Mouse (Mus musculus) small intestine, adult 2 months (tissue): Measurements from ENCODE around the gene Zfp94. TPM values are rescaled to one million over a fixed set of nuclear protein-coding genes. Genes with fewer than 3 reads are reported as not detected.

ENCODE experiments used
- H3K27ac ChIP-seq: fragments of 200-500 bp; 2 replicates; pipeline ENCODE4 v1.5.1; 2012; ENCODE audit warnings: low read depth, low read length, control low read depth, inconsistent platforms; ENCODE audit not compliant: insufficient read depth
- H3K27me3 ChIP-seq: fragments of 200-500 bp; 2 replicates; pipeline ENCODE4 v1.6.1; 2012; ENCODE audit warnings: mild to moderate bottlenecking, moderate library complexity, low read length, inconsistent platforms; ENCODE audit not compliant: control insufficient read depth, insufficient read depth
- H3K36me3 ChIP-seq: fragments of 200-500 bp; 2 replicates; pipeline ENCODE4 v1.6.1; 2012; ENCODE audit warnings: mild to moderate bottlenecking, low read length, control low read depth, inconsistent platforms; ENCODE audit not compliant: control insufficient read depth, insufficient read depth
- H3K4me1 ChIP-seq: fragments of 200-500 bp; 2 replicates; pipeline ENCODE4 v1.6.1; 2012; ENCODE audit warnings: low read length, inconsistent platforms, mixed read lengths; ENCODE audit not compliant: control insufficient read depth, insufficient read depth, insufficient read length
- H3K4me3 ChIP-seq: fragments of 200-500 bp; 2 replicates; pipeline ENCODE4 v1.5.1; 2012; ENCODE audit warnings: low read depth, mild to moderate bottlenecking, control low read depth, inconsistent platforms, low read length, moderate library complexity
- CTCF ChIP-seq: fragments of 200-500 bp; IDR thresholded peaks from 2 replicates; pipeline ENCODE4 v1.5.1; 2012; ENCODE audit warnings: low read depth, mild to moderate bottlenecking, control low read depth, inconsistent platforms, low read length, moderate library complexity, mixed read lengths; ENCODE audit not compliant: insufficient replicate concordance, insufficient read length; ENCODE audit errors: extremely low read depth
- POLR2A ChIP-seq: fragments of 200-500 bp; IDR thresholded peaks from 2 replicates; pipeline ENCODE4 v1.6.1; 2012; ENCODE audit warnings: low read depth, mild to moderate bottlenecking, control low read depth, inconsistent platforms, low read length, moderate library complexity
- WGBS: fragments of 180-500 bp; shearing (Covaris S2); methylation state at CpG from one replicate; pipeline ENCODE4 v1.1.7; 2018; 5-methylcytosine and 5-hydroxymethylcytosine counted together
- polyA plus RNA-seq: library from polyadenylated mRNA; depleted of rRNA; stranded (reverse); fragments of >200 nt; gene quantifications from 2 replicates; pipeline ENCODE4 v1.2.3, GENCODE M21; 2012

The Zfp94 gene
- polyA plus RNA-seq, 1 experiment: 1.5 TPM

- Histone ChIP-seq H3K36me3 (no peaks in the 10 kb centered on the region), H3K27me3 (0 out of 2 replicates have a peak, but pooled peaks cover 6% of the 10 kb centered on the region), H3K4me1 (peaks cover 7% of the 10 kb centered on the region; the same call in 1 of the 2 replicates), H3K4me3 (no peak overlapping the region), H3K27ac (no peak overlapping the region)
- TF ChIP-seq CTCF (no peak), POLR2A (no peak)
- 28% methylated on average over 6 of the region's 6 CpGs for WGBS
Measured at GRCm38 (mm10) chr7:24318942-24319341, 2.5 kb upstream of the Zfp94 start.

DNA sequence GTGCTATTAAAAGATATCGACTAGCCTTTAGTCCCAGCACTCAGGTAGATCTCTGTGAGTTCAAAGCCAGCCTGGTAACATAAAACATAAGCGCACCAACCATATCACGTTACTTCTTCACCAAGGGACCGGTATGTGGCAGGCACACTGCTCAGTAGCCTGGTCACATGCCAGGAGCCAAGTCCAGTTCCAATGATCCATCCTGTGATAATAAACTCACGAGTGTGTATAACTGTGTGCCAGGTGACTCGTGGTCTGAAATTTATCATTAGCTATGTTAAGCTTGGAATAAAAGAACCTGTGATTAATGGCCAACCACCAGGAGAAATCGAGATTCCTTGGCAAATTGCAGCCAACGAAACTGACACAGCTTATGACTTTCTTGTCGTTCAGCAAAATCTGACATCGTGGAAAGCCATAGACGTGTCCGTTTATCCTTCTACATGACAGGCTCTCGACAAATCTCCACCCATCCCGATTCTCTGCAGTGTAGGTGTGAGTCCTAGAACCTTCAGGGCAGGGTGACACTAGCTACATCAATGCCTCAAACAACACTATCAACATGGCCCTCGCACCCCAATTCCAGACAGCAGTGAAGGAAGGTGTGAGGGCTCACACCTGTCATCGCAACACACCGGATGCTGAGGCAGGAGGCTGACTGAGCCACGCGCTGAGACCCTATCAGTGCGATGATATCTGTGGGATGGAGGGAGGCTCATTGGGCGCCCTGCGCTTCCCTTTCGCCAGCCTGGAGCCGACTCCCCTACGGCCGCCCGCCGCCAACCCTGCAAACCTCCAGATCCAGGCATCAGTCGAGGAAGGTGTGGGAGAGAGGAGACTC, 520 bp downstream of the Zfp94 start:
- 19% methylated on average over 29 of the region's 29 CpGs for WGBS
- no peak for TF ChIP-seq POLR2A
- peaks cover 7% of the 10 kb centered on the region; the same call in 1 of the 2 replicates for H3K4me1 ChIP-seq
- peak overlapping the region; percentile 72 for H3K4me3 ChIP-seq
- H3K27me3 ChIP-seq: no peaks in the 10 kb centered on the region
- no peak overlapping the region for H3K27ac ChIP-seq
- peaks cover 3% of the 10 kb centered on the region; the same call in 1 of the 2 replicates for H3K36me3 ChIP-seq

DNA sequence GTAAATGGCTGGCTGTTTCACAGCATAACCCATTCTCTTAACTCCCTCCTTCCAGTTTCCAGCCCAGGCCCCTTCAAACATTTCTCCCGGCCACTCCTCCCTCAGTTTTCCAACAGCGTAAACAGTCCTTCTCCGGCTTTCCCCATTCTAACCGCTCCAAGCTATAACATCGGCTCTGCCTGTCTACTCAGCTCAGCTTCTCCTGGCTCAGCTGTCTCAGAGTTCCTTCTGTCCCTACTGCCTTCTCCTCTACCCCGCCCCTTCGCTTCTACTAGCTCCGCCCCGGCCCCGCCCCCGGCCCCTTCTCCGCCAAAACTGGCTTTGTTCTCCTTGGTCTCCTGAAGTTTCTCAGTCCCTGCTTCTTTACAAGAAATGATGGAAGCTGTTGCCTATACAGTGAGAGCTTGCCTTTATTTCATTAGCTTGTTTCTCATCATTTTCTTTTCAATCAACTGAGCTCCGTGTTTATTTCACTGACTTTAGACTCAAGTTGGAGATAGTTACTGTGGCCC, 15.6 kb downstream of the Zfp94 start, which contains the start of gene Zfp61:
TSS of gene Zfp61 (minus strand) at position 462 of the 512 bp plus-strand sequence.
- Histone ChIP-seq H3K27ac (no peak within 1 kb of the TSS), H3K4me1 (peaks cover 4% of the 10 kb centered on the region; the same call in 1 of the 2 replicates), H3K27me3 (no peaks in the 10 kb centered on the region), H3K4me3 (peak within 1 kb of the TSS; percentile 2; the same call in 1 of the 2 replicates), H3K36me3 (peaks cover 3% of the 10 kb centered on the region)
- TF ChIP-seq CTCF: no peak
- TF ChIP-seq POLR2A: peak; percentile 20; the same call in 1 of the 2 replicates
- WGBS: 2% methylated on average over 13 of the region's 13 CpGs

DNA sequence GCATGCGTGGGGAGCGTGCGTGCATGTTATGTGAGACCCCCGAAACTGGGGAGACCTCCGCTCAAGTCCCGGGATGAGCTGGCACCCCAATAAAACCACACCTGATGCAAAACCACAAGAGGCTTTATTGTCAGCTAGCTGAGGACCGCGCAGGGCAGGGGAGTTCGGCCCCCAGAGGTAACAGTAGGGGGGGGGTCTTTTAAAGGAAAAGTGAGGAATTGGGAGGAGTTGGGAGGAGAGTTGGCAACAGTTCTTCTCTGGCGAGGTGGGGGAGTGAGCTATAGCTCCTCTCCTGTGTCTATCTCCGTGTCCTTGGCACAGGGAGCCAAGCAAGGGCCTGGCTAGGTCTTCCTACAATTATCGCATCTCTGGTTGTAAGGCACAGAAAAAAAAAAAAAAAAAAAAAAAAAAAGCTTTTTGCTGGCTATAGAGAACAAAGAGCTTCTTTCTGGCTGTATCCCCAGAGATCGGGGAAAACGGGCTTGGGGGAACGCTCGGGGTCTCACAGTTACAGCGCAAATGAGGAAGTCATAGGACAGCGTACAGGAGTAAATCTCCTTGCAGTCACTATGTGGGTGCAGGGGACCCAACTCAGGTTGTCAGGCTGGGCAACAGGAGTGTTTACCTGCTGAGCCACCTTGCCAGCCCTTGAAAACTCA, 16.5 kb downstream of the Zfp94 start:
- H3K36me3 ChIP-seq: peaks cover 5% of the 10 kb centered on the region
- 6% methylated on average over 18 of the region's 18 CpGs for WGBS
- peak overlapping the region; percentile 30 for H3K4me3 ChIP-seq
- no peak for TF ChIP-seq CTCF
- TF ChIP-seq POLR2A: no peak
- no peaks in the 10 kb centered on the region for H3K27me3 ChIP-seq
- peaks cover 4% of the 10 kb centered on the region; the same call in 1 of the 2 replicates for H3K4me1 ChIP-seq
- H3K27ac ChIP-seq: no peak overlapping the region

DNA sequence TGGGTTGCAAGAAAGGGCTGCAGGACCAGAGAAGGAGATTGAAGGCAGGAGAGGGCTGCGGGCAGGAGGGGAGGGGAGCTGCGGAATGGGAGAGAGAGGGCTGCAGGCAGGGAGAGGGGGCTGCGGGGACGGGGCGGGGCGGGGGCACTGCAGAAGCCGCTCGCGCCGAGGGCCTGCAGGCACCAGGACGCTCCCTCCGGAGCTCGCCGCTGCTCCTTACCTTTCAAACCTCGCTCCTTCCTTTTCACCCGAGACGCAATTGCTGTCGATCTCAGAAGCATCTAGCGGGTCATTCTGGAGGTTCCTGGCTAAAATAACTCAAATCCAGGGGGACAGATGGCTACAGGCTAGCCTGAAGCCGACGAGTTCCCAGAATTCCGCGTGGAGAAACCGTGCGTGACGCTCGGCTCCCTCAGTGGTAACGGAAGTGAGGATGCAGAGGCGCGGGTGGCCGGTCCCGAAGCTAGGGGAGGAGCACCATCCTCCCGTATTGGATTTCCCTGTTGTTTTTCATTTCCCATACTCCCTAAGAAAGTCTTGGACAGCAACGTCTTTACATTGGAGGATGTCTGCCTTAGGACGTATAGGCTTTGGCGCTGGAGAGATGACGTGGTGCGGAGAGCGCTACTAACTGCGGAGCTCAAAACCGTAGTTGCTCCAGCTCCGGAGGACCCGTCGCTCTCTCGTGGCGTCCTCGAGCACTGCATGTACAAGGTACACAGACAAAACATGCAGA, 17.3 kb downstream of the Zfp94 start:
- WGBS: under 1% methylated on average over 43 of the region's 47 CpGs
- Histone ChIP-seq H3K4me3 (peak overlapping the region; percentile 98), H3K27ac (no peak overlapping the region), H3K4me1 (peaks cover 4% of the 10 kb centered on the region; the same call in 1 of the 2 replicates), H3K36me3 (peaks cover 5% of the 10 kb centered on the region), H3K27me3 (no peaks in the 10 kb centered on the region)
- TF ChIP-seq POLR2A (no peak), CTCF (peak; percentile 40; the same call in 1 of the 2 replicates)

DNA sequence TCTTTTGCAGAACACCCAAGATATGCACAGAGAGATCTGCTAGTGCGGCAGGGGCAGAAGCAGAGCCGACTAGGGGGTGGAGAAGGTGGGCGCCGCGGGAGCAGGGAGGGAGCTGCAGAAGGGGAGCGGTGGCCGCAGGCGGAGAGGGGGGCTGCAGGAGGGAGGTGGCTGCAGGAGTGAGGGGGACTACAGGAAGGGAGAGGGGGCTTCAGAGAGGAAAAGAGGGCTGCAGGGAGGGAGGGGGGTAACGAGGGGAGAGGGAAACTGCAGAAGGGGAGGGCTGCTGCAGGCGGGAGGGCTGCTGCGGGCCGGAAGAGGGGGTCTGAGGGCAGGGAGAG, 17.9 kb downstream of the Zfp94 start:
- TF ChIP-seq CTCF: no peak
- no peak for TF ChIP-seq POLR2A
- Histone ChIP-seq H3K36me3 (peaks cover 5% of the 10 kb centered on the region), H3K27ac (no peak overlapping the region), H3K27me3 (no peaks in the 10 kb centered on the region), H3K4me3 (peak overlapping the region; percentile 98), H3K4me1 (peaks cover 4% of the 10 kb centered on the region; the same call in 1 of the 2 replicates)
- 11% methylated on average over 12 of the region's 12 CpGs for WGBS
